8 mouse cellular contexts compared by ENCODE assay signal in genomic region chr11:95876296-95876695, GRCm38 (mm10). TPM values are rescaled to one million over a fixed set of nuclear protein-coding genes. Genes with fewer than 3 reads are reported as not detected.
DNase-seq lines count a peak whose midpoint lies in the region; ATAC-seq and TF ChIP-seq lines count a peak whose summit lies in the region.

No protein-coding gene starts in this region.

- no peak for ATAC-seq in kidney, embryonic 14.5 days (ENCODE audit: low FRiP score, low TSS enrichment)
- ATAC-seq in Patski: no peak
- no peak for ATAC-seq in hindbrain, embryonic 12.5 days (ENCODE audit: low FRiP score)
- ATAC-seq in liver, embryonic 12.5 days: no peak
- no peak for ATAC-seq in neural tube, embryonic 12.5 days (ENCODE audit: low FRiP score, low read depth)

- no peaks in the 10 kb centered on the region for H3K36me3 ChIP-seq in kidney, embryonic 14.5 days (ENCODE audit: control insufficient read depth, insufficient read depth, low read length)
- no peaks in the 10 kb centered on the region for H3K36me3 ChIP-seq in hindbrain, embryonic 12.5 days
- no peaks in the 10 kb centered on the region for H3K36me3 ChIP-seq in liver, embryonic 12.5 days
- H3K36me3 ChIP-seq in neural tube, embryonic 12.5 days: no peaks in the 10 kb centered on the region

- WGBS in kidney, embryonic 14.5 days: 21% methylated on average over 7 of the region's 7 CpGs
- 15% methylated on average over 7 of the region's 7 CpGs for WGBS in hindbrain, embryonic 12.5 days
- WGBS in liver, embryonic 12.5 days (ENCODE audit: insufficient replicate concordance): 20% methylated on average over 7 of the region's 7 CpGs
- 26% methylated on average over 7 of the region's 7 CpGs for WGBS in neural tube, embryonic 12.5 days

- no peak overlapping the region for H3K4me3 ChIP-seq in kidney, embryonic 14.5 days (ENCODE audit: low read length)
- no peak overlapping the region for H3K4me3 ChIP-seq in hindbrain, embryonic 12.5 days
- H3K4me3 ChIP-seq in liver, embryonic 12.5 days: no peak overlapping the region
- H3K4me3 ChIP-seq in neural tube, embryonic 12.5 days: no peak overlapping the region

- peak; percentile 50 for DNase-seq in kidney, adult 9 months
- no peak for DNase-seq in Patski (ENCODE audit: low read depth, low spot score)
- DNase-seq in embryo, embryonic 10 days (ENCODE audit: low spot score): peak; percentile 87
- peak; percentile 60 for DNase-seq in urinary bladder, postnatal 25 days (ENCODE audit: low spot score)

- no peaks in the 10 kb centered on the region for H3K4me1 ChIP-seq in kidney, embryonic 14.5 days (ENCODE audit: control insufficient read depth, insufficient read depth, low read length)
- no peaks in the 10 kb centered on the region for H3K4me1 ChIP-seq in hindbrain, embryonic 12.5 days
- H3K4me1 ChIP-seq in liver, embryonic 12.5 days: no peaks in the 10 kb centered on the region
- no peaks in the 10 kb centered on the region for H3K4me1 ChIP-seq in neural tube, embryonic 12.5 days

- H3K27ac ChIP-seq in kidney, embryonic 14.5 days (ENCODE audit: low read depth, low read length): no peak overlapping the region
- H3K27ac ChIP-seq in hindbrain, embryonic 12.5 days: no peak overlapping the region
- no peak overlapping the region for H3K27ac ChIP-seq in liver, embryonic 12.5 days
- no peak overlapping the region for H3K27ac ChIP-seq in neural tube, embryonic 12.5 days

- in situ Hi-C loops in Patski (cut with MboI; ENCODE audit: low pct_unique_long_range_greater_than_20kb): loop anchor here (25.0 kb wide), 1 partner anchor 111 kb away; no protein-coding TSS in a partner anchor

- CTCF ChIA-PET in Patski (lab: Charles Lee): interaction anchor here (1.3 to 1.8 kb wide), 5 partner anchors 41 to 158 kb away, joined by 3 read pairs; partner anchors contain the start of gene Snf8

- peak; percentile 86 for TF ChIP-seq CTCF in Patski (IDR thresholded peaks at IDR 0.05)

- no peaks in the 10 kb centered on the region for H3K9me3 ChIP-seq in kidney, embryonic 14.5 days (ENCODE audit: control insufficient read depth, low read length)
- H3K9me3 ChIP-seq in hindbrain, embryonic 12.5 days (replicated peaks): no peaks in the 10 kb centered on the region
- no peaks in the 10 kb centered on the region for H3K9me3 ChIP-seq in liver, embryonic 12.5 days (replicated peaks)
- H3K9me3 ChIP-seq in neural tube, embryonic 12.5 days: no peaks in the 10 kb centered on the region

- H3K4me2 ChIP-seq in kidney, embryonic 14.5 days (replicated peaks; ENCODE audit: low read depth, low read length): no peak overlapping the region
- H3K4me2 ChIP-seq in hindbrain, embryonic 12.5 days (replicated peaks): peak overlapping the region; percentile 16; the same call in 1 of the 2 replicates
- peak overlapping the region; percentile 1; the same call in 1 of the 2 replicates for H3K4me2 ChIP-seq in liver, embryonic 12.5 days
- H3K4me2 ChIP-seq in neural tube, embryonic 12.5 days (replicated peaks): peak overlapping the region; percentile 32; the same call in 1 of the 2 replicates

- H3K27me3 ChIP-seq in kidney, embryonic 14.5 days (ENCODE audit: control insufficient read depth, insufficient read depth, low read length): no peaks in the 10 kb centered on the region
- H3K27me3 ChIP-seq in Patski: no peaks in the 10 kb centered on the region
- peaks cover 4% of the 10 kb centered on the region; the same call in 1 of the 2 replicates for H3K27me3 ChIP-seq in hindbrain, embryonic 12.5 days
- peaks cover 18% of the 10 kb centered on the region for H3K27me3 ChIP-seq in liver, embryonic 12.5 days (replicated peaks)
- no peaks in the 10 kb centered on the region for H3K27me3 ChIP-seq in neural tube, embryonic 12.5 days (replicated peaks)

- POLR2A ChIA-PET in Patski (lab: Charles Lee): no interaction called here

- no peak overlapping the region for H3K9ac ChIP-seq in kidney, embryonic 14.5 days (ENCODE audit: low read depth, low read length)
- H3K9ac ChIP-seq in hindbrain, embryonic 12.5 days: no peak overlapping the region
- no peak overlapping the region for H3K9ac ChIP-seq in liver, embryonic 12.5 days
- H3K9ac ChIP-seq in neural tube, embryonic 12.5 days: no peak overlapping the region

RNA-seq across cellular contexts. Expression of gene Abi3, which starts 34.0 kb away (rescaled TPM):
- polyA plus RNA-seq in kidney, embryonic 14.5 days (2014; fragmentation: Nextera tagmentation; extraction: Ambion mirVana): 3.9 and 9.8 TPM in 2 replicates
- not detected for polyA plus RNA-seq in Patski (2021)
- 3.7 and 4.7 TPM in 2 replicates for polyA plus RNA-seq in hindbrain, embryonic 12.5 days (2016; fragmentation: Nextera tagmentation; extraction: Ambion mirVana)
- polyA plus RNA-seq in liver, embryonic 12.5 days (2016; fragmentation: Nextera tagmentation; extraction: Ambion mirVana): 7.3 and 7.6 TPM in 2 replicates
- 3.1 and 4.7 TPM in 2 replicates for polyA plus RNA-seq in neural tube, embryonic 12.5 days (2016; fragmentation: Nextera tagmentation; extraction: Ambion mirVana)

RNA-seq across cellular contexts. Expression of gene B4galnt2, which starts 38.4 kb away (rescaled TPM):
- 0.37 and 0.47 TPM in 2 replicates for polyA plus RNA-seq in kidney, embryonic 14.5 days (2014; fragmentation: Nextera tagmentation; extraction: Ambion mirVana)
- polyA plus RNA-seq in Patski (2021): 0.21 TPM
- polyA plus RNA-seq in hindbrain, embryonic 12.5 days (2016; fragmentation: Nextera tagmentation; extraction: Ambion mirVana): not detected in 2 replicates
- polyA plus RNA-seq in liver, embryonic 12.5 days (2016; fragmentation: Nextera tagmentation; extraction: Ambion mirVana): 0.39 and 0.51 TPM in 2 replicates
- 0.11 TPM in 1 of 2 replicates, not detected in the other for polyA plus RNA-seq in neural tube, embryonic 12.5 days (2016; fragmentation: Nextera tagmentation; extraction: Ambion mirVana)

RNA-seq across cellular contexts. Expression of gene Gngt2, which starts 39.3 kb away (rescaled TPM):
- 19.5 and 26.0 TPM in 2 replicates for polyA plus RNA-seq in kidney, embryonic 14.5 days (2014; fragmentation: Nextera tagmentation; extraction: Ambion mirVana)
- polyA plus RNA-seq in Patski (2021): not detected
- 5.5 and 7.9 TPM in 2 replicates for polyA plus RNA-seq in hindbrain, embryonic 12.5 days (2016; fragmentation: Nextera tagmentation; extraction: Ambion mirVana)
- polyA plus RNA-seq in liver, embryonic 12.5 days (2016; fragmentation: Nextera tagmentation; extraction: Ambion mirVana): 15.8 and 16.7 TPM in 2 replicates
- 4.9 and 5.3 TPM in 2 replicates for polyA plus RNA-seq in neural tube, embryonic 12.5 days (2016; fragmentation: Nextera tagmentation; extraction: Ambion mirVana)

RNA-seq across cellular contexts. Expression of gene Phospho1, which starts 52.0 kb away (rescaled TPM):
- polyA plus RNA-seq in kidney, embryonic 14.5 days (2014; fragmentation: Nextera tagmentation; extraction: Ambion mirVana): not detected in 2 replicates
- polyA plus RNA-seq in Patski (2021): 2.1 TPM
- polyA plus RNA-seq in hindbrain, embryonic 12.5 days (2016; fragmentation: Nextera tagmentation; extraction: Ambion mirVana): 0.43 TPM in 1 of 2 replicates, not detected in the other
- polyA plus RNA-seq in liver, embryonic 12.5 days (2016; fragmentation: Nextera tagmentation; extraction: Ambion mirVana): 2.7 and 3.4 TPM in 2 replicates
- not detected in 2 replicates for polyA plus RNA-seq in neural tube, embryonic 12.5 days (2016; fragmentation: Nextera tagmentation; extraction: Ambion mirVana)
